Mouse (Mus musculus): ENCODE data around the gene Grwd1.

Grwd1 gene

GRCm38 (mm10) chr7:45779081-45779641 is 51.6 kb downstream of the Grwd1 start:
- in situ Hi-C loops (cut with MboI; ENCODE audit: low sequenced_read_pairs) = loop anchor here (5.0 kb wide), 1 partner anchor 37 kb away; no protein-coding TSS in a partner anchor

- in situ Hi-C loops (cut with MboI; ENCODE audit: low sequenced_read_pairs) = loop anchor here (5.0 kb wide), 1 partner anchor 33 kb away; no protein-coding TSS in a partner anchor
These were observed 55.5 kb downstream of the Grwd1 start for GRCm38 (mm10) chr7:45775237-45775636.
